Mouse (Mus musculus) frontal cortex, postnatal 10 days (tissue): ENCODE measurements at regions not wholly inside any gene's neighbourhood (a gene's known extent, or its start where the extent isn't known, plus 50 kb on each side); places are given as distances from the start of the nearest gene placed in this dataset.

Experiments
- DNase-seq, 2 experiments: peaks; one replicate each; pipeline ENCODE4 v3.0.0; 2022; ENCODE audit warnings: low spot score in 2 of 2, mixed read lengths in 1 of 2

DNA sequence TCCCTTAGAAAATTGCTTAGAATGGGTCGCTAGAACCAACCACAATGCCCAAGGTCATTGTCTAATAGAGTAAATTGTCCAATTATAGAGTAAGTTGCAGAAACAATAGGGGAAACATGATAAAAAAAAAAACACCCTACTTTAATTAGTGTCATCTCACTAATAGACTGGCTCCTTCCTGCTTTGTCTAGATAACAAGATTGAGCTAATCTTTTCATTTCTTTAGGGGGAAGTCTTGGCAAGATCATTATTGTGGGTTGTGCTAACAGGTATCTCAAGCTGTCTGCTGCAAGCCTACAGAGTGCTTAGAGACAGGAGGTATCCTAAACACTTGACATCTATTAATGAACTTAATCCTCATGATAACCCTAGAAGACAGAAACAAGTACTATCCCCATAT lies 615.9 kb downstream of the Gbe1 start:
- DNase-seq, result no peak

DNA sequence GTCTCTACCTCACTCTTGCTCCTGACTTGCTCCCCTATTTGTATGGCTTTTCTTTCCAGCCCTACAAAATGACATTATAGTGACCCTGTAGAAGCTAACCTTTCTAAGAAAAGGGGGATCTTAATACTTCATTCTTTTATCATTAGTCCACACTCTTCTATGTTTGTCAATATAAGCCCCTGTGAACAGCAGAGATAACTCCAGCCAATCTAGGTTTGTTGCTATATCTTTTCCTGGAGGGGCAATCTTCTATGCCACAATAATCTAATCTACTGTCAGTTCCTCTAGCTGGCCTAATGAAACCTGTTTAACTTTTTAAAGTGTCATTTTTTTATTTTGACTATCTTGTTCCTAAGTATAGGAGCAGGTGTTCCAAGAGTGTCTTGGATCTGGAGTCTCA lies 622.2 kb downstream of the Gbe1 start:
- no peak for DNase-seq

DNA sequence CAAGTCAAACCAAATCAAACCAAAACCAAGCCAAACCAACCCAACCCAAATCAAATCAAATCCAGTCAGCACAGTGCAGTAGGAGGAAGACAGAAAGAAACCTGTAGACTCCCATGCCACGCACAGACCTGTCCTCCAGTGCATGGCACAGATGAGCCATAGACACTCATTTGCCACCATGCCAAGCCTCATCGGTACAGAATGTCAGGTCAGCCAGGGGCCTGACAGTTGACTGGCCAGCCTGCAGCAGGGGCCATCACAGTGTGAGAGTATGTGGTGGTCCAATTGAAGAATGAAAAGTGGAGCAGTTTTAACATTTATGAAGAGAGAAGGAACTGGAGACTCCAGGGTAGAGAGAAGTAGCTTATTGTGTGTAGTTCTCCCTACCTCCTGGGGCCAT lies 639.2 kb downstream of the Gbe1 start:
- DNase-seq, result no peak
